Mouse (Mus musculus): Measurements from ENCODE around the gene Abl2. TPM values are rescaled to one million over a fixed set of nuclear protein-coding genes. Genes with fewer than 3 reads are reported as not detected.
"Not testable (repeated sequence)": the region's sequence is repeated elsewhere in the genome, so short reads cannot be mapped to it uniquely, and the experiment has no call there.

Gene Abl2
- polyA plus RNA-seq, 1 experiment from 2014 or later = 6.0 TPM

- Histone ChIP-seq H3K4me1 (ENCODE audit: control insufficient read depth, insufficient read depth, low read length) (no peaks in the 10 kb centered on the region), H3K9me3 (ENCODE audit: control insufficient read depth, low read length) (no peaks in the 10 kb centered on the region), H3K36me3 (ENCODE audit: control insufficient read depth, insufficient read depth, low read length) (no peaks in the 10 kb centered on the region), H3K27me3 (ENCODE audit: control insufficient read depth, insufficient read depth, low read length) (no peaks in the 10 kb centered on the region), H3K4me3 (ENCODE audit: low read depth, low read length) (no peak overlapping the region), H3K4me2 (ENCODE audit: low read depth) (no peak overlapping the region), H3K27ac (ENCODE audit: low read depth, low read length) (no peak overlapping the region), H3K9ac (ENCODE audit: low read length) (no peak overlapping the region)
- 81% methylated on average over 9 of the region's 9 CpGs for WGBS
- no peak for DNase-seq (ENCODE audit: low spot score)
- ATAC-seq (ENCODE audit: insufficient read depth, low FRiP score, low TSS enrichment) = no peak
These were observed 92.0 kb downstream of the Abl2 start for GRCm38 (mm10) chr1:156650631-156651030.

DNA sequence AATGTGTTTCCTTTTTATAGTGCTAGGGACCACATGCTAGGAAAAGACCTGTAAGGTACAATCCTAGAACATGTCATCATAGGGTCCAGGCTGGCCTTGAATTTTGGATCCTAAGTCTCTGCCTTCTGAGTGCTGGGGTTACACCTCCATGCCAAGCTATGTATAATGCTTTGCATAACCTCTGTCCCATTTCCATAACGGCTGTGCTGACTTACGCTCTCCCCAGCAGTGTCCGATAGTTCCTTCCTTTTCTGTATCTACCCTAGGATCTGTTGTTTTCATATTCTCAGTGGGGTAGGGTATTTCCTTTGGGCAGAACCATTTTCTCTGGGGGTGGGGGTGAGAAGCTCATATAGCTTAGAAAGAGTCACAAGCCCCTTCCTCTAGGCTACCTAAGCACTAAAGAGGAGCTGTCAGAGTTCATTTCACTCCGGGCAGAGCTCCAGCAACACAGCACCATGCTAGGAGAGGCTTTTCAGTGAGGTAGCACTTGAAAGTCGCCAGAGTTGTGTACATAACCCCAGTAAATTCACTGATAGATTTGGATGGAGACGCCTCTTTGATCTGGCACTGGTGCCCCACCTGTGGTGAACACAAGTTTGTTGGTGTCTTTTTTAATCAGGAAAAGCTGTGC lies 93.7 kb downstream of the Abl2 start:
- H3K9ac ChIP-seq (ENCODE audit: low read length) = no peak overlapping the region
- H3K9me3 ChIP-seq (ENCODE audit: control insufficient read depth, low read length) = no peaks in the 10 kb centered on the region
- no peak for DNase-seq (ENCODE audit: low spot score)
- H3K4me3 ChIP-seq (ENCODE audit: low read depth, low read length) = no peak overlapping the region
- H3K4me1 ChIP-seq (ENCODE audit: control insufficient read depth, insufficient read depth, low read length) = no peaks in the 10 kb centered on the region
- H3K4me2 ChIP-seq (ENCODE audit: low read depth) = no peak overlapping the region
- ATAC-seq (ENCODE audit: insufficient read depth, low FRiP score, low TSS enrichment) = no peak
- no peaks in the 10 kb centered on the region for H3K36me3 ChIP-seq (ENCODE audit: control insufficient read depth, insufficient read depth, low read length)
- 59% methylated on average over 6 of the region's 6 CpGs for WGBS
- H3K27ac ChIP-seq (ENCODE audit: low read depth, low read length) = no peak overlapping the region
- no peaks in the 10 kb centered on the region for H3K27me3 ChIP-seq (ENCODE audit: control insufficient read depth, insufficient read depth, low read length)

- Histone ChIP-seq H3K27ac (ENCODE audit: low read depth, low read length) (no peak overlapping the region), H3K9me3 (ENCODE audit: control insufficient read depth, low read length) (no peaks in the 10 kb centered on the region), H3K4me3 (ENCODE audit: low read depth, low read length) (no peak overlapping the region), H3K36me3 (ENCODE audit: control insufficient read depth, insufficient read depth, low read length) (no peaks in the 10 kb centered on the region), H3K4me2 (ENCODE audit: low read depth) (no peak overlapping the region), H3K9ac (ENCODE audit: low read length) (no peak overlapping the region), H3K4me1 (ENCODE audit: control insufficient read depth, insufficient read depth, low read length) (no peaks in the 10 kb centered on the region), H3K27me3 (ENCODE audit: control insufficient read depth, insufficient read depth, low read length) (no peaks in the 10 kb centered on the region)
- no peak for DNase-seq (ENCODE audit: low spot score)
- 83% methylated on average over 13 of the region's 13 CpGs for WGBS
- ATAC-seq (ENCODE audit: insufficient read depth, low FRiP score, low TSS enrichment) = no peak
These were observed 96.3 kb downstream of the Abl2 start for GRCm38 (mm10) chr1:156654735-156655530.

DNA sequence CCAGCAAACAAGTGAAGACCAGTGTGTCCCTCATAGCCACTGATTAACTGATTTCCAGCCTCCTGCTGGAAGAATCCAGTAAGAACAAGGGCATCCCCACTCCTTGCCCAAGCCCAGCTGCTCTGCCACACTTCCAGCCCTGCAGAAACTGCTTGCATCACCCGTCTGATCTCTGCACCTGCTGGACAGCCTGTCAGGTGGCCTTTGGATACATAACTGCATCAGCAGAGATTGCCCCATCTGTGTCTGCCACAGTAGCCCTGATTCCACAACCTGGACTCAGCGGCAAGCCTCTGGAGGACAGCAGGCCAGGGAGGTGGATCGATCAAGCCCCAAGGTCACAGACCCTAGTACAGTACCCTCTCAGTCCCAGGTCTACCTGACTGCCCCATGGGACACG lies 98.9 kb downstream of the Abl2 start:
- Histone ChIP-seq H3K27ac (ENCODE audit: low read depth, low read length) (no peak overlapping the region), H3K27me3 (ENCODE audit: control insufficient read depth, insufficient read depth, low read length) (no peaks in the 10 kb centered on the region), H3K9ac (ENCODE audit: low read length) (no peak overlapping the region), H3K4me1 (ENCODE audit: control insufficient read depth, insufficient read depth, low read length) (no peaks in the 10 kb centered on the region), H3K4me2 (ENCODE audit: low read depth) (no peak overlapping the region), H3K9me3 (ENCODE audit: control insufficient read depth, low read length) (no peaks in the 10 kb centered on the region), H3K36me3 (ENCODE audit: control insufficient read depth, insufficient read depth, low read length) (no peaks in the 10 kb centered on the region), H3K4me3 (ENCODE audit: low read depth, low read length) (no peak overlapping the region)
- no peak for ATAC-seq (ENCODE audit: insufficient read depth, low FRiP score, low TSS enrichment)
- DNase-seq (ENCODE audit: low spot score) = no peak
- whole genome bisulfite sequencing = 86% methylated on average over 4 of the region's 4 CpGs

DNA sequence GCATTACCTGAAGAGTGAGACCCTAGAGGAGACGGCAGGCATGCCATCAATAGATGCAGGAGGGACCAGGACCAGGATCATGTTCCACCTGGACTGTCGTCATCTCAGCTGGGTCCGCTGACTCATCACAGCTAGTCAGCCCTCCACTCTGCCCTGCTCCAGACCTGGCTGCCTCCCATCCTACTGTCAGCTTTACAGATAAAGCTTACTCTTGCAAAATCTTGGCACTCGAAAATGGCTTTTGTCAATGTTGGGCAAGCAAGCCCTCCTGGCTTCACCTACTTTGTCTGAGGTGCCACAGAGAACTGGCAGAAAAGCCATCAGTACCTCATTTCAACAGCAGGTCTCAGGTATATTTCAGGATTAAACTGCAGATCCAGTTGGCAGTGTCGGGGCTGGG lies 100.1 kb downstream of the Abl2 start:
- no peak overlapping the region for H3K4me2 ChIP-seq (ENCODE audit: low read depth)
- 81% methylated on average over 5 of the region's 5 CpGs for WGBS
- no peaks in the 10 kb centered on the region for H3K27me3 ChIP-seq (ENCODE audit: control insufficient read depth, insufficient read depth, low read length)
- H3K4me3 ChIP-seq (ENCODE audit: low read depth, low read length) = no peak overlapping the region
- H3K27ac ChIP-seq (ENCODE audit: low read depth, low read length) = no peak overlapping the region
- no peak for ATAC-seq (ENCODE audit: insufficient read depth, low FRiP score, low TSS enrichment)
- H3K4me1 ChIP-seq (ENCODE audit: control insufficient read depth, insufficient read depth, low read length) = no peaks in the 10 kb centered on the region
- DNase-seq (ENCODE audit: low spot score) = no peak
- H3K9me3 ChIP-seq (ENCODE audit: control insufficient read depth, low read length) = no peaks in the 10 kb centered on the region
- no peak overlapping the region for H3K9ac ChIP-seq (ENCODE audit: low read length)
- no peaks in the 10 kb centered on the region for H3K36me3 ChIP-seq (ENCODE audit: control insufficient read depth, insufficient read depth, low read length)

GRCm38 (mm10) chr1:156659906-156660659 lies 101.5 kb downstream of the Abl2 start:
- Histone ChIP-seq H3K27ac (ENCODE audit: low read depth, low read length) (no peak overlapping the region), H3K9me3 (ENCODE audit: control insufficient read depth, low read length) (no peaks in the 10 kb centered on the region), H3K27me3 (ENCODE audit: control insufficient read depth, insufficient read depth, low read length) (no peaks in the 10 kb centered on the region), H3K4me1 (ENCODE audit: control insufficient read depth, insufficient read depth, low read length) (no peaks in the 10 kb centered on the region), H3K36me3 (ENCODE audit: control insufficient read depth, insufficient read depth, low read length) (no peaks in the 10 kb centered on the region), H3K4me3 (ENCODE audit: low read depth, low read length) (no peak overlapping the region), H3K9ac (ENCODE audit: low read length) (no peak overlapping the region), H3K4me2 (ENCODE audit: low read depth) (no peak overlapping the region)
- ATAC-seq (ENCODE audit: insufficient read depth, low FRiP score, low TSS enrichment) (no peak), DNase-seq (ENCODE audit: low spot score) (no peak)
- WGBS = 91% methylated on average over 13 of the region's 13 CpGs

GRCm38 (mm10) chr1:156660660-156661236 lies 102.2 kb downstream of the Abl2 start:
- H3K9me3 ChIP-seq (ENCODE audit: control insufficient read depth, low read length); H3K36me3 ChIP-seq (ENCODE audit: control insufficient read depth, insufficient read depth, low read length); H3K4me1 ChIP-seq (ENCODE audit: control insufficient read depth, insufficient read depth, low read length); ATAC-seq (ENCODE audit: insufficient read depth, low FRiP score, low TSS enrichment); H3K9ac ChIP-seq (ENCODE audit: low read length); H3K27ac ChIP-seq (ENCODE audit: low read depth, low read length); H3K4me2 ChIP-seq (ENCODE audit: low read depth); DNase-seq (ENCODE audit: low spot score); H3K27me3 ChIP-seq (ENCODE audit: control insufficient read depth, insufficient read depth, low read length); H3K4me3 ChIP-seq (ENCODE audit: low read depth, low read length): not testable (repeated sequence)
- WGBS = 83% methylated on average over 17 of the region's 21 CpGs

- H3K9ac ChIP-seq (ENCODE audit: low read length) = no peak overlapping the region
- H3K27me3 ChIP-seq (ENCODE audit: control insufficient read depth, insufficient read depth, low read length) = no peaks in the 10 kb centered on the region
- ATAC-seq (ENCODE audit: insufficient read depth, low FRiP score, low TSS enrichment) (no peak), DNase-seq (ENCODE audit: low spot score) (no peak)
- no peaks in the 10 kb centered on the region for H3K36me3 ChIP-seq (ENCODE audit: control insufficient read depth, insufficient read depth, low read length)
- WGBS = 87% methylated on average over 8 of the region's 8 CpGs
- no peaks in the 10 kb centered on the region for H3K4me1 ChIP-seq (ENCODE audit: control insufficient read depth, insufficient read depth, low read length)
- no peak overlapping the region for H3K4me3 ChIP-seq (ENCODE audit: low read depth, low read length)
- H3K9me3 ChIP-seq (ENCODE audit: control insufficient read depth, low read length) = no peaks in the 10 kb centered on the region
- no peak overlapping the region for H3K4me2 ChIP-seq (ENCODE audit: low read depth)
- H3K27ac ChIP-seq (ENCODE audit: low read depth, low read length) = no peak overlapping the region
These were observed 107.2 kb downstream of the Abl2 start for GRCm38 (mm10) chr1:156665777-156666176.
